Mouse (Mus musculus): ENCODE results near the gene Arxes1.
"Not testable (repeated sequence)": the region's sequence is repeated elsewhere in the genome, so short reads cannot be mapped to it uniquely, and the experiment has no call there.

Arxes1 gene

DNA sequence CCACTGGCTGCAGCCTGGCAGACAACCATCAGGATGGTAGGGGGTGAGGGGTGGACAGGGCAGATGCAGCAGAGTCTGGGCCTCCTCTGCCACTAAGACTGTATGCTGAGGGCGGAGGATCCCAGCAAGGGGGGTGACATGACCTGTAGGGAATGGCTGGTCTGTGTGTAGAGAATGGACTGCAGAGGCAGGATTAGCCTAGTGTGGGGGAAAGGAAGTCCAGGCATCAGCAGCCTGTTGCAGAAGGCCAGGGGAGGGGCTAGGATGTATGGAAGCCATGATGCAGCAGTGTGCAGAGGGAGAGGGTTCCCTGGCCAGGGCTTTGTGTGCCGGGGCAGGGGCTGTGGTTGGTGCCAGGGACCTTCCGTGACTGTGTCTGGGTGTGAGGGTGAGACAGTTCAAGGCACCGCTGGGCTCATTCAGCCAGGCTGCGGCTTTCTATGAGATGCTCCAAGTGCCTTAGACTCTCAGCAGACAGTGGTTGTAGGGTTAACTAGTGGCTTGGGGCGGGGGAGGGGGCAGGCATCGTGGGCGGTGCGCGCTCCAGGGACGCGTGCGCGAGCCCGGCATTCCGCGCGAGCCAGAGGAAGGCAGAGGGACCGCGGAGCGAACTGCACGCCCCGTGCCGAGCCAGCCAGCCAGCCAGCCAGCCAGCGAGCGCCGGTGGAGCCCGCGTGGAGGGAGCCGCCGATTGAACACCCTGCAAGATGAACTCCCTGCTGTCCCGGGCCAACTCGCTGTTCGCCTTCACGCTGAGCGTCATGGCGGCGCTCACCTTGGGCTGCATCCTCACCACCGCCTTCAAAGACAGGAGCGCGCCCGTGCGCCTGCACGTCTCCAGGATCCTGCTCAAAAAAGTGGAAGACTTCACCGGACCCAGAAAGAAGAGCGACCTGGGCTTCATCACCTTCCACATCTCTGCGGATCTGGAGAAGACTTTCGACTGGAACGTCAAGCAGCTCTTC lies at the start of gene Arxes1:
Gene Arxes1 (plus strand): TSS at position 569 of the 965 bp plus-strand sequence.
- DNase-seq (ENCODE audit: low spot score): peak; percentile 51

DNA sequence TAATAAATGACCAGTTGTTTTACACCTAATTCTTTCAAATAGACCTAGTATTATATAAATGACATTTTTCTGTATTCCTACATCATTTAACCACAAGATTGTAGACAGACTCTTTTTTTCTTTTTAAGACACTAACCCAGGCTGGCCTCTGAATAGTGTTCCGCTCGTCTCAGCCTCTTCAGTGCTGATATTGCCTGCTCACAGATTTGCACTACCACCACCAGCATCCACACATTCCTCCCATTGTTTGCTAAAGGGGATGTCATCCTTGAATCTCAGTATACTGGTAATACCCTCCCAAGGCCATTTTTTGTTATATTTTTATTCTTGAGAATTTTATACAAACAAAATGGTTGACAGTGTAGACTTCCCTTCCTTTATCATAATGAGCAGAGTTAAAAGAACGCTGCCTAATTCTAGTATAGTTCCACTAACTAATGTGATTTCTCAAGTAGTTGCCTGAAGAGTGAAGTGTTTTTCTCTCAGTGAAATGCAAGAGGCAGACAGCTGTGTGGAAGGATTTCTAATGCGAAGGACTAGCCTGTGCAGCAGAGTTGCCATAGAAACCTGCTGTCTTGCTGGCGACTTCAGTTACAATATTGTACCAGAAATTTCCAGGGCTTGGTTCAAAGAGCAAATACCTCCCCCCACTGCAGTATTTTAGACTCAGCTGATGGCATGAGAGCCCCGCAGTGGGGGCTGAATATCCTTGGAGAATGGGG lies 48.5 kb upstream of the Arxes1 start:
- DNase-seq (ENCODE audit: low spot score): no peak

DNA sequence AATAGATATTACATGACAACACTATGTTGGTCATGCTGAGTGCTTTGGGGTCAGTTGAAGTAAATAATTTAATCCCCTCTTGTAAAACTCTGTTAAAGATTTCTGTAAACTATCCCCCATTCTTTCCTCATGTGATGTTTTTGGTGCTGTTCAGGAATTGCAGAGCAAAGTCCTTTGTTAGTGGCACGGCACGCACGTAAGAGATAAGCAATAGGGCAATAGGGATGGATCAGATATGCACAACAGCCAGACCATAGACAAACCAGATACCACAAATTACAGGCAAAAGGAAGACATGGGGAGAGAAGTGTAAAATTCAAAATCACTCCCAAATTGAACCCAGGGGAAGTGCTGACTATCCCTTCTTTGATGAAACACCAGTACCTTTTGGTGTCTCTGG lies 46.9 kb upstream of the Arxes1 start:
- DNase-seq (ENCODE audit: low spot score): no peak

DNA sequence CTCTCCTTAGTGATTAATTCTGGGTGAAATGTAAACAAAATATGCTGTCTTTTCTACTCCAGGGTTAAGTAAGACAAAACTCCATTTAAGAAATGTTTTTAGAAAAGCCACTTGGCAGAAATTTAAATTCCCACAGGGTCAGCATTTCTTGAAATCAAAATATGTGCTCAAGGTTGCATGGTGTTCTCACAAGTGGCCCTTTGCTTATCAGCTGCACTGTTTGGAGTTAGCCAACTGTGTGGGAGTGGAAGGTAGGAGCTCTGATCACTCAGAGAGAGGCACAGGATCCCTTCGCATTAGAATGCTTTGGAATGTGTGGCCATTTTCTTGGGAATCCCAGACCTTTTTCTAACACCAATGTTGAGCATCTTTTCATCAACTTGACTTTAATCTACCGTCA lies 42.5 kb upstream of the Arxes1 start:
- DNase-seq (ENCODE audit: low spot score): no peak

DNA sequence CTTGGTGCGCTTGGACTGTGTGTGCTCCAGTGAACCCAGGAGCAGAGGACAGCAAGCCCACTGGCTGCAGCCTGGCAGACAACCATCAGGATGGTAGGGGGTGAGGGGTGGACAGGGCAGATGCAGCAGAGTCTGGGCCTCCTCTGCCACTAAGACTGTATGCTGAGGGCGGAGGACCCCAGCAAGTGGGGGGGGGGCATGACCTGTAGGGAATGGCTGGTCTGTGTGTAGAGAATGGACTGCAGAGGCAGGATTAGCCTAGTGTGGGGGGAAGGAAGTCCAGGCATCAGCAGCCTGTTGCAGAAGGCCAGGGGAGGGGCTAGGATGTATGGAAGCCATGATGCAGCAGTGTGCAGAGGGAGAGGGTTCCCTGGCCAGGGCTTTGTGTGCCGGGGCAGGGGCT lies 40.0 kb upstream of the Arxes1 start:
- DNase-seq (ENCODE audit: low spot score): not testable (repeated sequence)

DNA sequence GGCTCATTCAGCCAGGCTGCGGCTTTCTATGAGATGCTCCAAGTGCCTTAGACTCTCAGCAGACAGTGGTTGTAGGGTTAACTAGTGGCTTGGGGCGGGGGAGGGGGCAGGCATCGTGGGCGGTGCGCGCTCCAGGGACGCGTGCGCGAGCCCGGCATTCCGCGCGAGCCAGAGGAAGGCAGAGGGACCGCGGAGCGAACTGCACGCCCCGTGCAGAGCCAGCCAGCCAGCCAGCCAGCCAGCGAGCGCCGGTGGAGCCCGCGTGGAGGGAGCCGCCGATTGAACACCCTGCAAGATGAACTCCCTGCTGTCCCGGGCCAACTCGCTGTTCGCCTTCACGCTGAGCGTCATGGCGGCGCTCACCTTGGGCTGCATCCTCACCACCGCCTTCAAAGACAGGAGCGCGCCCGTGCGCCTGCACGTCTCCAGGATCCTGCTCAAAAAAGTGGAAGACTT lies 39.5 kb upstream of the Arxes1 start, which contains the start of gene Arxes2:
Gene Arxes2 (plus strand): TSS at position 161 of the 456 bp plus-strand sequence.
- DNase-seq (ENCODE audit: low spot score): not testable (repeated sequence)

DNA sequence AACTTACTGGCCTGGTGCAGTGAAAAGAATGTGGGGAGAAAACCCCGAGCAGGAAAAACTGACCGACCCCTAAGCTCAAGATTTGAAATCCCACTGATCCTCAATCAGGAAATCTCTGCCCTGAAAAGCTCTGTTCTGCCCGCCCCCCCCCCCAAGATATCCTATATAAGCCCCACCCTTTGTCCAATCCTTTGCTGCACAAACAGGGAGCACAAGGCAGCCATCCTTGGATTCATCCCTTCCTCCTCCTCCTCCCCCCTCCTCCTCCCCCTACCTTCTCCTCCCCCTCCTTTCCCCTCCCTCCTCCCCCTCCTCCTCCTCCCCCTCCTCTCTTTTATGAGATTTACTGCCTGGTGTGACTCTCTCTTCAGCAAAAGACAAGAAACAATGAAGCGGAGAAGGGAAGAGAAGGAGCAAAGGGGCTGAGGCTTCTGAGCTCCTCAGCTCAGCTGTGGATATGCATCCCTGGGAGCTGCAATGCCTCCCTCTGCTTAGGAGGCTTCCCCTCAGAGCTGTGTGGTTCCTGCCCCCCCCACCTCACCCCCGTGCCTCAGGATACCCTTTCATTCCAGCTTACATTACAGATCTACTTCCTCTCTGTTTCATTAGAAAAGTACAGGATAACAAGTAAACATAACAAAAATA lies 25.8 kb upstream of the Arxes1 start:
- no peak for DNase-seq (ENCODE audit: low spot score)

DNA sequence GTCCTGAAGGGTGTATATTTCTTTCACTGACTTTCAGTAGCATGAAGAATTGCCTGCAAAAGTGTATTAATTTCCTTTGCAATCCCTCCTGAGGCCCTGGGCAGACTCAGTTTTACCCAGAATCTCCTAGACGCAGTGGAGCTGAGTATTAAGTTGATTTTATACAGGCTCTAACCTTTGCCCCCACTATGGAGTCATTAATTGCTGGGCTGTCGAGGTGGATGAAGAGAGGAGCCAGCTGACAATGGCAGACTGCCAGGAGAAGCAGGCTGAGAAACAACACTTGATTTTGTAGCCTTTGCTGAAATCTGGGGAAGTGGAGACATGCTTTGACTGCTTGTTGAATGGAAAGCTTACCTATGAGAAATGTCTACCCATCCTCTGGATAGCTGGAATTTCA lies 18.8 kb upstream of the Arxes1 start:
- DNase-seq (ENCODE audit: low spot score): no peak

DNA sequence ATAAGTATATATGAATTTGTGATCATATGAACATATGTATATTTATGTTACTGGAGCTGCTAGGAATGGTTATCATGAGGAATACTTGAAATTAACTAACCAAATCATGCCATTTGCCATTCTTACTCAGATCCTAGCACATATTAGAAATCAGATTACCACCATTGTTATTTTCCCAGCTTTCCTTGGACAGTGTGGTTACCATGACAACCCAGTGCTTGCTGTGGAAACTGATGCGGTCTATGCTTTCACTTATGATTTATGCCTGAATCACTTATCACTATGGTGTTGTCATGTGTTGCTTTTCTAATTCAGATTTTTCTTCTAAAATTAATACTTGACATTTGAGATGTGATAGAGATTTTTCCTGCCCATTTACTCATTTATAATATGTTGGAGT lies 2.8 kb upstream of the Arxes1 start:
- no peak for DNase-seq (ENCODE audit: low spot score)

DNA sequence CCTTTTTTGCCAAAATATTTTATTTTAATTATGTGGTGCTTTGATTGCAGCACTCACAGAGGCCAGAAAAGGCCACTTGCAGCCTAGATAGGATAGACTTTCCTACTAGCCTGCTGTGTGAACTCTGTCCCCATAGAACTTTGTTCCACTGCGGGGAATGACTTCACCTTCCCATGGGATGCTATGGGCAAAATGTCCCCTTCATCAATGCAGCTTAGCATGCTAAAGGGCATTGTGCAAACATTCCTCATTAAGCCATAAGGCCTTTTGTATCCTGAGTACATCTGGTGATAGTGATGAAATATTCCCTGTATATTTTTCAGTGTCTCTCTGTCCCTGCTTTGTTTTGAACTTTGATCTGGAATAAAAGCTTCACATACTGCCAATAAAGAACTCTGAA lies 10.6 kb downstream of the Arxes1 start:
- DNase-seq (ENCODE audit: low spot score): no peak

DNA sequence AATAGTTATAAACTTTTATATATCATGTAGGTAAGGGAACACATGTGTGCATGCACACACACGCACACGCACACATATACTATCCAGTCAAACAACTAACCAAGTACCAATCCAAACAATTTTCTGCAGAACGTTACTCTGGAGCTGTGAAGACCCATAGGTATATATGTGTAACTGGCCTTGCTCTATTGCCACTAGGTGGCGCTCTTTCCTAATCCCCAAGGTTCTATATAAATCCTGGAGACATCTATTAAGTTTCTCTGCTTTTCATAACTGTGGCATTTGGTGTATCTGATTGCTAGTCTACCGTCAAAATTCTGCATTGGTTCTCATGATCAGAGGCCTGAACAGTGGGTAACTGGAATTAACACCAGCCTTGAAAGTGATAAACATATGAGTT lies 14.4 kb downstream of the Arxes1 start:
- DNase-seq (ENCODE audit: low spot score): peak; percentile 22

DNA sequence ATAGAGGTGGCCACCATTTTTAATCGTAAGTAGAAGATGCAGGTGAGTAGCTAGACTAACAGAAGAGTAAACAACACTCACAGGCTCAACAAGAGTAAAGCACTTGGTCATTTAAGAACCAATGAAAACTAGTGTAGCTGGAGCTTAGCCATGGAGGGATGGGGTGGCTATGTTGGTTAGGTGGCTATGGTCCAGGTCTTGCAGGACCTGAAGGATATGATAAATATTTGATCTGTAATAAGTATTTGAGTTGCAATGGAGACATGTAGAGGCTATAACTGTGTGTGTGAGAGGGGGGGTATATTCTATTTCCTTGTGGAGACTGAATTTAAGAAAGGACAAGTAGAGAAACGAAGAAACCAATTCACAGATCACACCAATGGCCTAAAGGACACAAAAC lies 18.1 kb downstream of the Arxes1 start:
- no peak for DNase-seq (ENCODE audit: low spot score)

DNA sequence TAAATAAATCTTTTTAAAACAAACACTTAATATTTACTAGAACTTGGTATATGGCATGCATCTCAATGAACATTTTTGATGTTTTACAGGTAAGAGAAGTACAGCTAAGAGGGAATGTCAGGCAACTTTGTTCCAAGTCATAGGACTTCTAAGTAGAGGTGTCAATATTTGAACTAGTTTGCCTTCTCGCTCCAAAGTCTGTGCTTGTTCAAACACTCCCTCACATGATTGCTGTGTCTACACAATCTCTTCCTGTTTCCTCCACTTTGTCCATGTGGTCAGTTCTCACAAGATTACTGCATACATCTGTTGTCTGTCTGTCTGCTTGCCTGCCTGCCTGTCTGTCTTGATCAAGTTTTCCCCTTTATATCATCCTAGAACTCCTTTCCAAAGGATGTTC lies 27.5 kb downstream of the Arxes1 start:
- DNase-seq (ENCODE audit: low spot score): no peak

DNA sequence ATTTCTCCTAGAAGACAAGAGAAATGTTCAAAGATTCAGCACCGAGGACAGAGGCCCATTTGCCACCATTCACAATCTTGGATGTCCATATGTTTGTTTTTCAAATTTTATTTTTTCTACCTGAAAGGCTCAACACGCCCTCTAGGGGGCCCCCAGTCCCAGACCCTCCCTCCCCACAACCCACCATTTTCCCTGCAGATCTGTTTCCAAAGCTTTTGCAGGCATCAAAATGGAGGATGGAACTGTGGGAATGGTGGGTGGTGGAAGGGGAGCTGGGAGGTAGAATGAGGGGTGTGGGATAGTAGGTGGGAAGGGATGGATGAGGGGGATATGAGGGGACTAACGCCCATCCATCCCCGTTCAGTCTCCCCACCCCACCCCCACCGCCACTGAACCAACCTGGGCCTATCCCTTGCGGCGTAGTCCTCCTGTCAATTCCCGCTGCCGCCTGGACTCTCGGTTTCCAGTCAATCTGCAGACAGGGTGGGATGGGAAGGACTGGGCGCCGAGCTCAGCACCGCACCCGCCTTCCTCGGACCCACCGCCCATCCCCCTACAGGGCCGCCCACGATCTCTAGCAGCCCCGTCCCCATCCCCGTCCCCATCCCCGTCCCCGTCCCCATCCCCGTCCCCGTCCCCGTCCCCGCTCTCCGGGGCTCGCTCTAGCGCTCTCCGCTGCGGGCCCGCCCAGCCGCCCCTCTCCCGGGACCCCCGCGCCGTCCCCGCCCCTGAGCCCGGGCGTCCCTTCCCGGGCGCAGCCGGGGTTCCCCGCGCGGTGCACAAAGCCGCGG lies 34.2 kb downstream of the Arxes1 start:
- DNase-seq (ENCODE audit: low spot score): not testable (repeated sequence)

DNA sequence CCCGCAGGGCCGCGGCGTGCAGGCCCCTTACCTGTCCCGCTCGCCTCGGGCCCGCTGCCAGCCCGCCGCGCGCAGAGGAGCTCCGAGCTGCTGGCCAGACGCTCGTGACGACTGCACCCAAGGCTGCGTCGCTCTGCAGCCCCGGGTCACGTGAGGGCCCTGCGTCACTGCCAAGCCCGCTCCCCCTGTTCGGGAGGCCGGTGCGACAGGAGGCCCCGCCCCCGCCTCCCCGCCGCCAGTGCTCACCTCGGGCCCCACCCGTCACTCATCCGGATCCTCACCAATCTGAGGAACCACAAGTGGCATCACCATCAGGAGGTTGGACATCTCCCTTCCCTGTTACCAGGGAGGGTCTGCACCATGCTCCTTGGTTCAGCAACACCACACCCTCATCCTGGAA lies 34.9 kb downstream of the Arxes1 start, which contains the start of gene Bex2:
Gene Bex2 (minus strand): TSS at position 217 of the 400 bp plus-strand sequence.
- DNase-seq (ENCODE audit: low spot score): not testable (repeated sequence)

Measured in ovary, postnatal 36 days (tissue).